Mouse (Mus musculus): Measurements from ENCODE around the gene Mrps25.

DNA sequence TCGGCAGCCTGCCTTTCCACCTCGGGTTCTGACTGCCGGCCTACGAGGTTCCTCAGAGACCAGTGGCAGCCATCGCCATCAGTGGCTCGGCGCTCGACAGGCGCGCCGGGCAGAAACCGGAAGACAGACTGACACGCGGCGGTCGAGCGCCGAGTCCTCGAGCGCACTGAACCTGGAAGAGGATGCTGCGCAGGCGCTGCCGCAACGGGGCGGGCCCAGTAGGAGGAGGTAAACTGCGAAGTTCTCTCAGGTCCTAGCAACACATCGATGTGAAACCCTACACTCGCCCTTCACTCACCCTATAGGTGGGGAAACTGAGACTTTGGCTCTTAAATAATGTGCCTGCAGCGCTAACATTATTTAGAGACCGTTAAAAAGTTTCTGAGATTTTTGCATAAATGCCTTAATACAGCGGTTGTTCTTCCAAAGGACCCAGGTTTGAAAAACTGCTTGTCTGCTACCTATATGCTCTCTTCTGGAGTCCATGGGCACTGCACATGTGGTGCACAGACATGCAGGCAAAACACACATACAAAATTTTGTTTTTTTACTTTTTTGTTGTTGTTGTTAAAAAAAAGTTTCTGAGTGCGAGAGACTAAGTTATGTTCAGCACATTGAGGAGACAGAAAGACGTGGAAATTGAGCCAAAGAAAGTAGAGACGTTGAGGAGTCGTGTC is 31.1 kb upstream of the Mrps25 start, which contains the start of gene Rbsn:
- TF ChIP-seq CTCF (IDR thresholded peaks at IDR 0.05; ENCODE audit: extremely low read depth, insufficient read depth, low read length) (no peak), POLR2A (IDR thresholded peaks at IDR 0.05; ENCODE audit: extremely low read depth, insufficient read depth, low read length) (peak; percentile 44)
